Comparison of ENCODE assay signal across 9 mouse cellular contexts in genomic region chr2:170219161-170219581, GRCm38 (mm10).
A peak's percentile ranks its signal among the peaks of the same experiment; 100 is the strongest.
DNase-seq lines count a peak whose midpoint lies in the region; ATAC-seq and TF ChIP-seq lines count a peak whose summit lies in the region.
"Had no signal": no experiment of that assay in that cellular context is flagged by ENCODE, and none has a peak within 500 bp of the region (broad histone marks: within the 10 kb centered on the region; RNA-seq: fewer than 3 reads in every experiment).

No protein-coding gene starts in this region.

- no peak for TF ChIP-seq POLR2A in heart, adult 2 months (IDR thresholded peaks at IDR 0.05; ENCODE audit: insufficient read depth, low read depth, low read length)
- TF ChIP-seq POLR2A in CH12.LX (IDR thresholded peaks at IDR 0.05; ENCODE audit: low read depth, low read length) = no peak

- H3K27ac ChIP-seq in heart, adult 2 months = peak overlapping the region; percentile 65
- no peak overlapping the region for H3K27ac ChIP-seq in CH12.LX (ENCODE audit: insufficient read depth, low read depth)
- peak overlapping the region; percentile 90 for H3K27ac ChIP-seq in forebrain, embryonic 10.5 days
- peak overlapping the region; percentile 83 for H3K27ac ChIP-seq in limb, embryonic 10.5 days
- peak overlapping the region; percentile 84 for H3K27ac ChIP-seq in neural tube, embryonic 11.5 days (ENCODE audit: low read depth, low read length)

- DNase-seq in heart, adult 2 months = peak; percentile 36 to 50
- DNase-seq in heart, postnatal 4 days = no peak
- DNase-seq in CH12.LX (ENCODE audit: extremely low read depth) = no peak
- peak; percentile 37 for DNase-seq in forebrain, embryonic 10.5 days (ENCODE audit: extremely low spot score, low spot score)
- DNase-seq in limb, embryonic 10.5 days (ENCODE audit: low spot score) = peak; percentile 50
- DNase-seq in neural tube, embryonic 11.5 days (ENCODE audit: low spot score) = no peak
- DNase-seq in cerebellum, adult 9-10 months = no peak
- DNase-seq in left cerebral cortex, postnatal 4 days = no peak

- 9% methylated on average over 11 of the region's 11 CpGs for WGBS in heart, adult 2 months
- 2% methylated on average over 11 of the region's 11 CpGs for WGBS in forebrain, embryonic 10.5 days
- 2% methylated on average over 11 of the region's 11 CpGs for WGBS in limb, embryonic 10.5 days
- WGBS in neural tube, embryonic 11.5 days = 1% methylated on average over 11 of the region's 11 CpGs

- H3K9ac ChIP-seq in heart, adult 2 months (ENCODE audit: low read depth, low read length) = no peak overlapping the region
- peak overlapping the region; percentile 52 for H3K9ac ChIP-seq in CH12.LX (ENCODE audit: insufficient read depth, low read depth)
- peak overlapping the region; percentile 45 for H3K9ac ChIP-seq in neural tube, embryonic 11.5 days (ENCODE audit: low read length)

- intact Hi-C loops in heart, adult 2 months (cut with DNase I) = loop anchor here (2.0 to 5.0 kb wide), 5 partner anchors 42 to 128 kb away; no protein-coding TSS in a partner anchor
- intact Hi-C loops in left cerebral cortex, postnatal 4 days (cut with DNase I) = no loop called here

- peak overlapping the region; percentile 96 for H3K4me2 ChIP-seq in CH12.LX (ENCODE audit: insufficient read depth, low read depth, poor library complexity, severe bottlenecking)
- peak overlapping the region; percentile 46 for H3K4me2 ChIP-seq in neural tube, embryonic 11.5 days (ENCODE audit: low read depth)

- dilution Hi-C loops in CH12.LX (cut with MboI; ENCODE audit: extremely low pct_ligation_motif_present, extremely low pct_unique_long_range_greater_than_20kb, low sequenced_read_pairs) = no loop called here

- H3K79me2 ChIP-seq in heart, adult 2 months (replicated peaks; ENCODE audit: control insufficient read depth, insufficient read depth, low read length) = no peaks in the 10 kb centered on the region
- H3K79me2 ChIP-seq in CH12.LX (replicated peaks; ENCODE audit: control insufficient read depth, extremely low read depth, insufficient read depth, poor library complexity, severe bottlenecking) = no peaks in the 10 kb centered on the region

- no peak for TF ChIP-seq CTCF in heart, adult 2 months (IDR thresholded peaks at IDR 0.05)
- no peak for TF ChIP-seq CTCF in CH12.LX (conservative IDR thresholded peaks at IDR 0.05 in 1 of 2, IDR thresholded peaks at IDR 0.05 in 1 of 2; ENCODE audit: low read depth in 2 of 2, low read length in 2 of 2)

- TF ChIP-seq EP300 in heart, adult 2 months (IDR thresholded peaks at IDR 0.05; ENCODE audit: insufficient read depth, low read depth, low read length) = no peak
- no peak for TF ChIP-seq EP300 in CH12.LX (IDR thresholded peaks at IDR 0.05; ENCODE audit: low read length)

- in situ Hi-C loops in CH12.LX (cut with MboI; ENCODE audit: low pct_ligation_motif_present, low pct_unique_long_range_greater_than_20kb, low sequenced_read_pairs) = no loop called here

- H3K4me3 ChIP-seq in heart, adult 2 months = peak overlapping the region; percentile 25
- peak overlapping the region in 2 of 3 experiments; percentile 21 to 54 for H3K4me3 ChIP-seq in CH12.LX (replicated peaks in 1 of 3; ENCODE audit: low read depth in 2 of 3, low read length in 2 of 3, poor library complexity in 1 of 3)
- peak overlapping the region; percentile 47 for H3K4me3 ChIP-seq in forebrain, embryonic 10.5 days
- H3K4me3 ChIP-seq in limb, embryonic 10.5 days = peak overlapping the region; percentile 52
- peak overlapping the region; percentile 12 for H3K4me3 ChIP-seq in neural tube, embryonic 11.5 days (ENCODE audit: low read depth, low read length)

- TF ChIP-seq RAD21 in CH12.LX (IDR thresholded peaks at IDR 0.05; ENCODE audit: low read depth, low read length) = no peak

- H3K36me3 ChIP-seq in heart, adult 2 months (ENCODE audit: control insufficient read depth, insufficient read depth, low read length) = peaks cover 2% of the 10 kb centered on the region
- H3K36me3 ChIP-seq in CH12.LX (replicated peaks in 1 of 2; ENCODE audit: control insufficient read depth in 1 of 2, insufficient read depth in 1 of 2, low read length in 1 of 2) = no peaks in the 10 kb centered on the region
- H3K36me3 ChIP-seq in forebrain, embryonic 10.5 days (replicated peaks) = no peaks in the 10 kb centered on the region
- no peaks in the 10 kb centered on the region for H3K36me3 ChIP-seq in limb, embryonic 10.5 days
- H3K36me3 ChIP-seq in neural tube, embryonic 11.5 days (ENCODE audit: control insufficient read depth, insufficient read depth, low read length) = no peaks in the 10 kb centered on the region

- no peak for ATAC-seq in neural tube, embryonic 11.5 days (ENCODE audit: insufficient read depth, low FRiP score, low TSS enrichment)

- H3K27me3 ChIP-seq in heart, adult 2 months (ENCODE audit: control insufficient read depth, insufficient read depth, low read length) = no peaks in the 10 kb centered on the region
- H3K27me3 ChIP-seq in CH12.LX (replicated peaks) = no peaks in the 10 kb centered on the region
- H3K27me3 ChIP-seq in forebrain, embryonic 10.5 days (ENCODE audit: poor library complexity, severe bottlenecking) = no peaks in the 10 kb centered on the region
- H3K27me3 ChIP-seq in limb, embryonic 10.5 days (ENCODE audit: low read depth, poor library complexity, severe bottlenecking) = no peaks in the 10 kb centered on the region; the same call in 1 of the 2 replicates
- no peaks in the 10 kb centered on the region for H3K27me3 ChIP-seq in neural tube, embryonic 11.5 days (ENCODE audit: control insufficient read depth, insufficient read depth, low read length)
- H3K27me3 ChIP-seq: Patski had no signal

- peaks cover 5% of the 10 kb centered on the region for H3K9me3 ChIP-seq in CH12.LX (replicated peaks; ENCODE audit: low read length)
- H3K9me3 ChIP-seq in forebrain, embryonic 10.5 days = peaks cover 6% of the 10 kb centered on the region
- 0 out of 2 replicates have a peak, but pooled peaks cover 1% of the 10 kb centered on the region for H3K9me3 ChIP-seq in limb, embryonic 10.5 days (replicated peaks)
- 0 out of 2 replicates have a peak, but pooled peaks cover 4% of the 10 kb centered on the region for H3K9me3 ChIP-seq in neural tube, embryonic 11.5 days (ENCODE audit: control insufficient read depth, low read length)

- H3K4me1 ChIP-seq in heart, adult 2 months (ENCODE audit: control insufficient read depth, insufficient read depth, low read length) = peaks cover 6% of the 10 kb centered on the region
- peaks cover 11 to 30% of the 10 kb centered on the region in 2 experiments for H3K4me1 ChIP-seq in CH12.LX (ENCODE audit: control insufficient read depth in 1 of 2, insufficient read depth in 2 of 2)
- H3K4me1 ChIP-seq in forebrain, embryonic 10.5 days = peaks cover 66% of the 10 kb centered on the region
- peaks cover 60% of the 10 kb centered on the region for H3K4me1 ChIP-seq in limb, embryonic 10.5 days
- H3K4me1 ChIP-seq in neural tube, embryonic 11.5 days (ENCODE audit: control insufficient read depth, insufficient read depth, low read length) = peaks cover 27% of the 10 kb centered on the region

TF ChIP-seq in CH12.LX, 34 proteins besides CTCF, POLR2A, EP300 and RAD21:
- TF ChIP-seq MEF2A (IDR thresholded peaks at IDR 0.05; ENCODE audit: borderline replicate concordance, low read depth, low read length) = 0 out of 2 replicates have a peak, but pooled peaks have one; percentile 22
- no peak for TF ChIP-seq MAZ (IDR thresholded peaks at IDR 0.05; ENCODE audit: low read depth, low read length)
- no peak for TF ChIP-seq GABPA (IDR thresholded peaks at IDR 0.05; ENCODE audit: insufficient replicate concordance, low read depth, low read length)
- TF ChIP-seq USF2 (conservative IDR thresholded peaks at IDR 0.05; ENCODE audit: low read depth, low read length) = no peak
- TF ChIP-seq ZKSCAN1 (IDR thresholded peaks at IDR 0.05; ENCODE audit: borderline replicate concordance, low read depth, low read length) = no peak
- TF ChIP-seq NELFE (IDR thresholded peaks at IDR 0.05; ENCODE audit: low read depth, low read length) = no peak
- 0 out of 2 replicates have a peak, but pooled peaks have one; percentile 12 for TF ChIP-seq SIN3A (IDR thresholded peaks at IDR 0.05; ENCODE audit: low read length)
- TF ChIP-seq CHD1 (IDR thresholded peaks at IDR 0.05; ENCODE audit: low read depth, low read length) = no peak
- TF ChIP-seq ELF1 (IDR thresholded peaks at IDR 0.05; ENCODE audit: low read depth, low read length) = no peak
- TF ChIP-seq TBP (conservative IDR thresholded peaks at IDR 0.05; ENCODE audit: low read depth, low read length) = 0 out of 2 replicates have a peak, but pooled peaks have one; percentile 24
- TF ChIP-seq IRF4 (IDR thresholded peaks at IDR 0.05; ENCODE audit: low read depth, low read length) = 0 out of 2 replicates have a peak, but pooled peaks have one; percentile 16
- 0 out of 2 replicates have a peak, but pooled peaks have one; percentile 16 for TF ChIP-seq BHLHE40 (IDR thresholded peaks at IDR 0.05; ENCODE audit: low read depth, low read length)
- no peak for TF ChIP-seq MAX (IDR thresholded peaks at IDR 0.05; ENCODE audit: low read length)
- no peak for TF ChIP-seq KAT2A (IDR thresholded peaks at IDR 0.05; ENCODE audit: insufficient replicate concordance, low read length)
- 0 out of 2 replicates have a peak, but pooled peaks have one; percentile 14 for TF ChIP-seq NRF1 (IDR thresholded peaks at IDR 0.05; ENCODE audit: low read depth, low read length)

Comparison
In these comparisons a context has a peak if more than half of its experiments do, and no peak if none do; other contexts are left out.
1. DNase-seq: peak in heart, adult 2 months (2 of 2), forebrain, embryonic 10.5 days (single experiment) and limb, embryonic 10.5 days (single experiment); none in heart, postnatal 4 days (single experiment), CH12.LX (single experiment), neural tube, embryonic 11.5 days (single experiment), cerebellum, adult 9-10 months (single experiment) and left cerebral cortex, postnatal 4 days (single experiment).
2. Peak in every context shown above with its lines, with median percentiles within 50 percentile points of each other: H3K4me3 ChIP-seq.